Mouse (Mus musculus) liver, adult 2 months (tissue): ENCODE measurements around the gene Dnajc4. TPM values are rescaled to one million over a fixed set of nuclear protein-coding genes. Genes with fewer than 3 reads are reported as not detected.
A peak's percentile ranks its signal among the peaks of the same experiment; 100 is the strongest.

Experiments
- DNase-seq: peaks from one replicate; pipeline ENCODE4 v3.0.0-alpha.2; 2011; ENCODE audit warnings: low read depth, low spot score; ENCODE audit errors: extremely low read depth
- H3K27ac ChIP-seq: fragments of 200-500 bp; replicated peaks from 2 replicates; pipeline ENCODE4 v1.5.1; 2012; ENCODE audit warnings: low read depth, mild to moderate bottlenecking, control low read depth, inconsistent platforms, low read length; ENCODE audit not compliant: insufficient read depth
- H3K27me3 ChIP-seq: fragments of 200-500 bp; 2 replicates; pipeline ENCODE4 v1.6.1; 2012; ENCODE audit warnings: mild to moderate bottlenecking, moderate library complexity, low read length, inconsistent platforms; ENCODE audit not compliant: control insufficient read depth, insufficient read depth
- H3K36me3 ChIP-seq: fragments of 200-500 bp; 2 replicates; pipeline ENCODE4 v1.6.1; 2012; ENCODE audit warnings: low read length, inconsistent platforms; ENCODE audit not compliant: control insufficient read depth, insufficient read depth
- H3K4me1 ChIP-seq: fragments of 200-500 bp; 2 replicates; pipeline ENCODE4 v1.6.1; 2011; ENCODE audit warnings: low read length; ENCODE audit not compliant: control insufficient read depth, insufficient read depth
- H3K4me3 ChIP-seq: fragments of 200-500 bp; 2 replicates; pipeline ENCODE4 v1.5.1; 2011; ENCODE audit warnings: low read depth, mild to moderate bottlenecking, control low read depth, low read length, moderate library complexity; ENCODE audit not compliant: insufficient read depth
- H3K79me2 ChIP-seq: fragments of 200-500 bp; 2 replicates; pipeline ENCODE4 v1.6.1; 2012; ENCODE audit warnings: inconsistent platforms, mild to moderate bottlenecking, low read length, moderate library complexity; ENCODE audit not compliant: control insufficient read depth, insufficient read depth
- H3K9ac ChIP-seq: fragments of 200-500 bp; 2 replicates; pipeline ENCODE4 v1.6.1; 2012; ENCODE audit warnings: low read depth, mild to moderate bottlenecking, control low read depth, inconsistent platforms, low read length
- CTCF ChIP-seq: fragments of 200-500 bp; IDR thresholded peaks from 2 replicates; pipeline ENCODE4 v1.5.1; 2011; ENCODE audit warnings: low read depth, low read length, control low read depth
- POLR2A ChIP-seq: fragments of 200-500 bp; IDR thresholded peaks from 2 replicates; pipeline ENCODE4 v1.6.1; 2011; ENCODE audit warnings: low read length, control low read depth; ENCODE audit not compliant: insufficient read depth; ENCODE audit errors: extremely low read depth
- WGBS: fragments of 180-500 bp; shearing (Covaris S2); methylation state at CpG from one replicate; pipeline ENCODE4 v1.1.7; 2018; 5-methylcytosine and 5-hydroxymethylcytosine counted together
- polyA plus RNA-seq: library from polyadenylated mRNA; depleted of rRNA; stranded (reverse); fragments of >200 nt; gene quantifications from 2 replicates; pipeline ENCODE4 v1.2.3, GENCODE M21; 2012
- total RNA-seq: library from RNA; depleted of rRNA; stranded (reverse); fragments of >200 nt; gene quantifications from 2 replicates; pipeline ENCODE4 v1.2.3, GENCODE M21; 2014

The Dnajc4 gene
- total and polyA plus RNA-seq, 2 experiments, result 11.2 to 22.3 TPM

- H3K9ac ChIP-seq, result peak overlapping the region; percentile 83
- H3K27me3 ChIP-seq, result no peaks in the 10 kb centered on the region
- peak overlapping the region; percentile 85 for H3K27ac ChIP-seq
- H3K4me3 ChIP-seq, result peak overlapping the region; percentile 70
- H3K36me3 ChIP-seq, result peaks cover 3% of the 10 kb centered on the region; the same call in 1 of the 2 replicates
- DNase-seq, result peak; percentile 98
- H3K4me1 ChIP-seq, result peaks cover 22% of the 10 kb centered on the region
- H3K79me2 ChIP-seq, result peaks cover 8% of the 10 kb centered on the region; the same call in 1 of the 2 replicates
- 1% methylated on average over 58 of the region's 59 CpGs for WGBS
- TF ChIP-seq CTCF (peak; percentile 74), POLR2A (no peak)
Observed at GRCm38 (mm10) chr19:6979486-6980380, 12.6 kb downstream of the Dnajc4 start.

DNA sequence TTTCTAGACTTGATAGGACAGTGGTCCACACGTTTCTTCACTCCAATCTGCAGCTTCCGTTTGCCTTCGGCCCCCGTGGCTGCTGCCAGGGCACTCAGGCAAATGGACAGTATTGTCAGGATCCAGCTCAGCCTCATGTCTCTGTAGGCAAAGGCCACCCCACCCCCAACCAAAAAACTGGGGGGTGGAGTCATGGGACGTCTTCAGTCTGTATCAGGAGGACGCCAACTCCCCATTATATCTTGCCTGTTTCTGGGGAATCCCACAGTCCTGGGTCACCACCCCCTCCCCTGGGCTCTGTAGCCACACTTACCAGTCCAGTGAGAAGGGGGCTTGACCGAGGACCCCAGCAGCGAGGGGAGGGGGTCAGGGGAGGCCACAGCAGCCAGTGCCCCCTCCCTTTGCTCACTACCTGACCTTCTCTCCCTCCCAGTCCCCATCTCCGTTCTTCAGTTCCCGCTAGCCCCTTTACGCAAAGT is 13.3 kb downstream of the Dnajc4 start:
- Histone ChIP-seq H3K4me1 (peaks cover 22% of the 10 kb centered on the region), H3K27me3 (no peaks in the 10 kb centered on the region), H3K27ac (peak overlapping the region; percentile 72), H3K4me3 (peak overlapping the region; percentile 70), H3K9ac (peak overlapping the region; percentile 72), H3K79me2 (peaks cover 8% of the 10 kb centered on the region; the same call in 1 of the 2 replicates), H3K36me3 (peaks cover 3% of the 10 kb centered on the region; the same call in 1 of the 2 replicates)
- no peak for TF ChIP-seq POLR2A
- no peak for TF ChIP-seq CTCF
- DNase-seq, result peak; percentile 44
- WGBS, result 3% methylated on average over 11 of the region's 11 CpGs

DNA sequence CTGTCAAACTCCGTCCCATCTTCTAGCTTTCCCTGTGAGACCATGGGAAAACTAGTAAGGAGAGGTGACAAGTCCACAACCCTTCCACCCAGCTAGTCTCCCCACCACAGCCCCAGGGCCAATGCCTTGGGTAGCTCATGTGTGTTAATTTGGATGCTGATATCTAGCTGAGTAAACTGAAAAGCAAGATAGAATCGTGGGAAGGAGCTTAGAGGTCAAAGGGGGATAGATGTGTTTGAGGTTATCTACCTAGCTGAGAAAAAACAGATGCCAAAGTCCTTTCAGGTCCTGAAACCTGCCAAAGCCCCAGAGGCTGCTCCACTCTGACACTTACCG is 13.8 kb downstream of the Dnajc4 start:
- Histone ChIP-seq H3K4me1 (peaks cover 22% of the 10 kb centered on the region), H3K79me2 (peaks cover 8% of the 10 kb centered on the region; the same call in 1 of the 2 replicates), H3K9ac (peak overlapping the region; percentile 72), H3K36me3 (peaks cover 3% of the 10 kb centered on the region; the same call in 1 of the 2 replicates), H3K27ac (peak overlapping the region; percentile 72), H3K4me3 (peak overlapping the region; percentile 70; the same call in 1 of the 2 replicates), H3K27me3 (no peaks in the 10 kb centered on the region)
- no peak for TF ChIP-seq CTCF
- TF ChIP-seq POLR2A, result no peak
- WGBS, result 29% methylated on average over 3 of the region's 3 CpGs
- peak; percentile 61 for DNase-seq

DNA sequence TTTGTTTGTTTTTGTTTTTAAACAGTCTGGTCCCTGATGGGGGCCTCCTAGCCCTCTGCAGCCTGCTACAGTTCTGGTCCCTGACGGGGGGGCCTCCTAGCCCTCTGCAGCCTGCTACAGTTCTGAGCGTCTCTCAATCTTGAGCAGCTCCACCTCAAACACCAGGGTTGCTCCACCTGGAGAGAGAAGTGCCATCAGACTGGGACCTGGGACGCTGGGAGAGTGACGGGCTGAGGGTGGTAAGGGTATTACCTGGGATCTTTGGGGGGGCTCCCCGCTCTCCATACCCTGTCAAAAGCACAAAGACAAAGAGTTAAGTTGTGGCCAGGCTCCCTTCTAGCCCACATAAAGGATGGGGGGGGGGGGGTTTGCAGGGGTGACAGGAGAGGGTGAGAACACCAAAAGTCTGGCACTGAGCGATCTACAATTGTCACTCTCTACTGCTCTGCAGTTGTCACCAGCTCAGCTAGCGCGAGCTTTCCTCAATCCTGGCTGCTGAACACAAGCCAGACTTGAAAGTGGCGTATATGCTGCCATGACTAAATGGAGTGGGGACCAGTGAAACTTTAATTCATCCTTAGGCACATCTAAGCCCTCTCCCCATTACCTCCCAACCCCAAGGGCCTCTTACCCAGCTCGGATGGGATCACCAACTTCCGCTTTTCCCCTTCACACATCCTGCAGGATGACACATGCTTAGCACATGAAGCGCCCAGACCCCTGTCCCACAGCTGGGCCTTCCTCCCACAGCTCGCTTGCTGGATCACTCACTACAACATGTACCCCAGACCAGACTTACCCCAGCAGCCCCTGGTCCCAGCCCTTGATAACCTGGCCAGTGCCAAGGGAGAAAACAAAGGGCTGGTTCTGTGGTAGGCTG is 14.4 kb downstream of the Dnajc4 start:
- no peaks in the 10 kb centered on the region for H3K27me3 ChIP-seq
- H3K9ac ChIP-seq, result no peak overlapping the region
- 89% methylated on average over 13 of the region's 13 CpGs for WGBS
- H3K27ac ChIP-seq, result peak overlapping the region; percentile 5
- TF ChIP-seq CTCF, result no peak
- TF ChIP-seq POLR2A, result no peak
- H3K4me3 ChIP-seq, result no peak overlapping the region
- H3K36me3 ChIP-seq, result peaks cover 3% of the 10 kb centered on the region; the same call in 1 of the 2 replicates
- DNase-seq, result no peak
- H3K79me2 ChIP-seq, result peaks cover 8% of the 10 kb centered on the region; the same call in 1 of the 2 replicates
- peaks cover 22% of the 10 kb centered on the region for H3K4me1 ChIP-seq
